Mouse (Mus musculus): ENCODE results near the gene Kank1.

Kank1 gene

DNA sequence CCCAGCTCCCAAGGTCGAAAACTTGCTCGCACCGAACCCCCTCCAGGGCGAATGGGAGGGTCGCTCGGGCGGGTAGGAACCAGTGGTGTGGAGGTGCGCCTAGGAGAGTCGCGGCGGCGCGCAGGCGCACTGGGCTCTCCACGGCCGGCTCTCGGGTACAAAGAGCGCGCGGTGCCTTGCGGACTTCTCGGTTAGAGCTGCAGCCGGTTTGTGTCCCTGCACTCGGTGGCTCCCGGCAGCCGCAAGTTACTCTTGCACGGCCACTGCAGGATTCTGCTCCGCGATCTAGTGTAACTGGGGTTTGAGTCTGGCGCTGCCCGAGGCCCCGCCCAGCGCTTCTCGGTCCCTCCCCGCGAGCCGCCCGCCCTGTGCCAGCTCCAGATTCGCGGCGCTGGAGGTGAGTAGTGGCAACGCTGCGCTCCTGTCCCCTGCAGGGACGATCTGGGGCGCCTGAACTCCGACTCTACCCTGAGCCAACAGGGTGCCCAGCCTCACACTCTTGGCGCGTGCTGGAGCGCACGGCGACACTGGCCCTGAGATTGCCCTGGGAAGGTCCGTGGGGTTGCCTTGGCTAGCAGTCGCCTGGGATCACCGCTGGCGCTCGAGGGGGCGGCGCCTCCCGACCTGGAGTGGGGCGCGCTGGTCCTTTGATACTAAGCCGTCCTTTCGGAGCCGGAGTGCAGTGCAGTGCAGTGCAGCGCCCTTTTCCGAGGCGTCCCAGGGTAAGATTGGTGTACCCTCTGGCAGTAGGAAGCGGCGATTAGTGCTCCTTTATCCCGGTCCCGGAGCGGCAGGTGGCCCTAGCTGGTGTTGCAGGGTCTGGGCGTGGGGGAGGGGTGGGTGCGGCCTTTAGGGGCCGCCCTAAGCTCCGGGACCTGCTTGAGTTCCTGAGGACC, at the start of gene Kank1:
Gene Kank1, plus strand, starts transcription at position 380 of the 896 bp plus-strand sequence.
- DNase-seq (ENCODE audit: low read depth, low spot score) = no peak

DNA sequence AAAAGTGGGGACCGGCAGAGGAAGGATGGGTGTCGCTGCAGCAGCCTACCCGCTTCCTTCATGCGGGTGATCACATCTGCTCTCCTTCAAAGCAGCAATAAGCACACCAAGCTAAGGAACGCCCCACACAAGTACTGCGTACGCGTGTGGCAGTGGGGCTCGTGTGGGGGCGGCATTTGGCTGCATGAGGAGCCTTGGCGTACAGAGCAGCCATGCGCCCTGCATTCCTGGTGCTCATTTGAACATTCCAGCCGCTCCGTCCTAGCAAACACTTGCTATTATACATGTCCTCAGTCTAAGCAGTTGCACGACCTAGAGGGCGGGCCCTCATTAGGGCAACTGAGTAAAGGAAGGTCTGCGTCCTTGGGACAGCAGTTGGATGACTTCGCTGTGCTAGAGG, 49.1 kb upstream of the Kank1 start:
- peak; percentile 9 for DNase-seq (ENCODE audit: low read depth, low spot score)

DNA sequence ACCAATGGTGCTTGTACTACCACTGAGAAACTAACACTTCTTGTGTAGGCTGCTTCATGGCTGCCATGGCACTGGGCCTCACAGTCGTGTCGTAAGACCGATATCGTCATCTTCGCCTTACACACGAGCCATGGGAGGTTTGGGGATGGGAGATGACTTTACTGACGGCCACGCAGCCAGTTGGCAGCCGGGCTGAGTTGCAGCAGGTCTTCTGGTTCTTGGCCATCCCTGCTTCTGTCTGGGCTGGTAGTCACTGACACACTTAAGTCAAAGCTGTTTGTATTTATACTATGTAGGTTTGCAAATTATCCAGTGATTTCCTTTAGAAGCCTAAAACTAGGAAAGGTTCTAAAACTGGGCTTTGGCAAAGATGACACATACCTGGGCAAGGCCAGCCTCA, 43.0 kb upstream of the Kank1 start:
- no peak for DNase-seq (ENCODE audit: low read depth, low spot score)

DNA sequence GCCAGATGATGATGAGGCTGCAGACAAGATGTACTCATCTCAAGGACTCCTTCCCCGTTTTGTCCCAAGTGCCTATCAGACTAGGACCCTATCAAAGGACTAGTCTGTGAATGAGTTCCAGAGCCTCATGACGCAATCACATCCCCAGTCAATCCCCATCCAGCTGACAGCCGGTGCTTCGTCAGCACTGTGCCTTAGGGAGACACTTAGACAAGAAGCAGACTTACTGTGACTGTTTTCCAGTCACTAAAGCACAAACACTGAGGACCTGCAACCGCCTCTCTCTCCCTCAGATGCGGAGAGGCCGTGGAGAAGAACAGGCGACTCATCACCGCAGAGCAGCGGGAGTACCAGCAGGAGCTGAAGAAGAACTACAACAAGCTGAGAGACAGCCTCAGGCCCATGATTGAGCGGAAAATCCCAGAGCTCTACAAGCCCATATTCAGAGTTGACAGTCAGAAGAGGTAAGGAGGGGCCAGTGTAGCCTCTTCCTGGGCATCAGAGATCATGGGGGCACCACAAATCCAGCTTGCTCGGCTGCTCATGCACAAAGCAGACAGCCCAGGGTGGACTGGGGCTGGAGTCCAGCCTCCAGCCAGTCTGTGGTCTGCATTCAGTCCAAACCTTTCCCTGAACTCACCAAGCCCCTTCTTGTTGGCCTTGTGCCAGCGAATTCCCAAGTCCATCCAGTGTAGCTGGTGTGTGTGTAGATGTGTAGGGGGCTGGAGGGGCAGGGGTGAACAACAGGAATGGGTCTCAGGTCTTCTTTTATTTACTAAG, 36.5 kb upstream of the Kank1 start:
- DNase-seq (ENCODE audit: low read depth, low spot score) = no peak

DNA sequence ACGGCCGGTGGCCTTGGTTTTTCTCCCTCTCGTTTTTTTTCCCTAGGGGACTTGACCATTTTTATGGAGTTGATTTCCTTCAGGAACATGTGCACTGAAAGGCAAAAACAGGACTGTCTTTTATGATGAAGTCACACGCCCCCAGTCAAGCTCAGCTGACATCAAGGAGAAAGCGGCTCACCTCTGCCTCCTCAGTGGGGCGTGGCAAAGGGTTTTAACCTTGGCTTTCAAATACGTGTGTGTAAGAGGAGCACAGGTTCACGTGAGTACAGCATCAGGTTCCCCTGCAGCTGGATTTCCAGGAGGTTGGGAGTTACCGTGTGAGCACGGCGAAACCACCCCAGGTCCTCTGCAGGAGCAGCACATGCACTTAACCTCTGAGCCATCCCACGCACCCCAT, 33.7 kb upstream of the Kank1 start:
- no peak for DNase-seq (ENCODE audit: low read depth, low spot score)

DNA sequence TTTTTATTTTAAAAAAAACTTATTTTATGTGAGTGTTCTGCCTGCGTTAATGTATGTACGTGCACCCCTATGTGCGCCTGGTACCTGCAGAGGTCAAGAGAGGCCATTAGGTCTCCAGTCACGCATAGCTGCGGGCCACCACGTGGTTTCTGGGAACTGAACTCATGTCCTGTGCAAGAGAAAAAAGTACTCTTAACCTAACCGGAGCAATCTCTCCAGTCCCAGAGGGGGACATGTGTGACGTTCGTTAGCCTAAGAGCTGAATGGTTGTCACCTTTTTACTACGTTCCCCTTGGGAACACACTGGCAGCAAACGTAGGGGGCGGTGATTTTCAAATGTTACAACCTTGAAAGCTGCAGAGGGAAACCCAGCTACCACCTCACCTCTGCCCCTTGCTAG, 29.8 kb upstream of the Kank1 start:
- no peak for DNase-seq (ENCODE audit: low read depth, low spot score)

DNA sequence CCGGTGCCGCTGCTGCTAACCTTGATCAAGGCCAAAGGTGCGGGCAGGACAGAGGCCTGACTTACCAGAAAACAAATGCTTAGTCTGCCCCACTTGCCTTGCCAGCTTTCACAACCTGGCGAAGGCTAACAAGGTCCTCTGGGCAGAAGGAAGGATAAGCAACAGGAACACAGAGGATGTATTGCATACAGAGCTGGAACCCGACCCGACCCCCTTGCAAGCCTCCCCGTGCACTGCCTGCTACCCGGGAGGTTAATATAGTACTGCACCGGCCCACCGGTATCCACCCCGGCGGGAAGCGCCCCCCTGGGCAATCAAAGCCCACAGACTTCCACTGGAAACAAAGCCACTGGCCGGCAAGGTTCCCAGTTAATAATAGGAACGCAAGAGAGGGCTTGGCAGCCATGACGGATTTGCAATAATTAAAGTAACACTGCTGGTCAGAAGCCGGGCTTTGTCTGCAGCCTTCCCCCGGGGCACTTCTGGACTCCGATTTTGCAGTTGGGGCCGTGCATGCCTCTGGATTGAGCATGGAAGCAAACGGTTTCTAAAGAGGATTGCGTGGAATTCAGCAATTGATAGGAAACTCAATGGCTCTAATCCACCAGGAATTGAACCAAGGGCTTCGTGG, 28.9 kb upstream of the Kank1 start:
- DNase-seq (ENCODE audit: low read depth, low spot score) = no peak

DNA sequence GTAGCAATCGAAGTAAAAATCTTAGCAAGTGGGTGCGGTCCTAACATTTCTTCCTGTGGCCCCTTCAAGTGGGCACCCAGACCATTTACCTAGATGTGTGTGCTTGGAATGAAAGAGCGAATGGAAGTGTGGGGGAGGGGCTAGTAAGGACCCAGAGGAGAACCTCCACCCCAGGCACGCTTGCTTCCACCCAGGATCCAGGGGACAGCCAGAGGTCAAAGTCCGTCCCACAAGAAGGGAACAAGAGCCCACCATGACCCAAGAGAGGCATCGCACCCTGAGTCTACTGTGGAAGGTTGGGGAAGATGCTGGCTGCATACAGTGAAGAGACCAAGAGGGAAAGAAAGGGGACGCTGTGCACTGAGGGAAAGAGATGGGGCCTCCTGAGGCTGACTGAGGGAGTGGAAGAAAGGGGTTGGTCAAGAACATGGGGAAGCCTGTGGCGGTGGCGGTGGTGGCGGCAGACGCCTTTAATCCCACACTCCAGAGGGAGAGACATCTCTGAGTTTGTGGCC, 28.1 kb upstream of the Kank1 start:
- DNase-seq (ENCODE audit: low read depth, low spot score) = no peak

DNA sequence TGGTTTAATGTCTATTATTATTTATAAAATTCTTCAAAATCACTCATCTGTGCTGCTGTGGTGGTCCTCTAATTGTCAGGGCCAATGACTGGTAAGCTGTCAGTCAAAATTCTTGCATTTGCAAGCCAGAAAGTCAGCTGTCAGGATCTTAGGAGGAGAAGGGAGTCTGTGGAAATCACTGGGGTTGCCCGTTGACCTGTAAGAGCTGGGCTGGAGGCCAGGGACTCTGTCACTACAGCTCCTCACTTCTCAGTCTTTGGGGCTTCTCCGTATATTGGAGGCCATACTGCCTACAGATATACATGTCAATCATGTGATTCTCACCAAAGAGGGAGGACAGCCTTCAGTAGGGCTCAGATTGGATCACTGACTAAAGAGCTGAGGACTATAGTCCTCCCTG, 16.2 kb upstream of the Kank1 start:
- no peak for DNase-seq (ENCODE audit: low read depth, low spot score)

DNA sequence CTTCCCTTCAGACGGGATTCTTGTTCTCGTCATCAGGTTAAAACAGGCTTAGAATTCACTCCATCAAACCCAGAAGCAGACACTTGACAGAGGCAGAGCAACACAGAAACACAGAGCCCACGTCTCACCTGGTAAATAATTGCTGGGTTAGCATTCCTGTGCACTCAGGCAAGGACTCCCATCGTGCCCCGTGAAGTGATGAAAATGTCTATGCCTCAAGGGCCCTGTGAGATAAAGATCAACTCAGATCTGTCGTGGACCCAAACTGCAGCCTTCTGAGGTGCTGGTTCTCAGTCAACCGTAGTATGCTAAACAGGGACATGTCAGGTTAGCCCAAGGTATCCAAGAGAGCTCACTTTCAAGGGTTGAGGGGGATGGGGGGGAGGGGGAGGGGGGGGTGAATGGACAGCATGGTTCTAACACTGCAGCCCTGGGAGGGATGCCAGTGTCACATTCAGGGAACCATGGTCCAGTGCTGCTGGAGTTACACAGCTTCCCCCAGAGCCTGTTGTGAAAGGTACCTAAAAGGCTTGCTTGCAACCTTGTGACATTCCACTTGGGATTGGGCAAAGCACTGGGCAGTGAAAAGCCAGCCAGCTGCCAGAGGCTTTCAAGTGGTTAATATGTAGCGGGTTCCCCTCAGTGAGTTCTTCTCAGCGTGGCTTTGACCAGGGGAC, 14.7 kb upstream of the Kank1 start:
- no peak for DNase-seq (ENCODE audit: low read depth, low spot score)

DNA sequence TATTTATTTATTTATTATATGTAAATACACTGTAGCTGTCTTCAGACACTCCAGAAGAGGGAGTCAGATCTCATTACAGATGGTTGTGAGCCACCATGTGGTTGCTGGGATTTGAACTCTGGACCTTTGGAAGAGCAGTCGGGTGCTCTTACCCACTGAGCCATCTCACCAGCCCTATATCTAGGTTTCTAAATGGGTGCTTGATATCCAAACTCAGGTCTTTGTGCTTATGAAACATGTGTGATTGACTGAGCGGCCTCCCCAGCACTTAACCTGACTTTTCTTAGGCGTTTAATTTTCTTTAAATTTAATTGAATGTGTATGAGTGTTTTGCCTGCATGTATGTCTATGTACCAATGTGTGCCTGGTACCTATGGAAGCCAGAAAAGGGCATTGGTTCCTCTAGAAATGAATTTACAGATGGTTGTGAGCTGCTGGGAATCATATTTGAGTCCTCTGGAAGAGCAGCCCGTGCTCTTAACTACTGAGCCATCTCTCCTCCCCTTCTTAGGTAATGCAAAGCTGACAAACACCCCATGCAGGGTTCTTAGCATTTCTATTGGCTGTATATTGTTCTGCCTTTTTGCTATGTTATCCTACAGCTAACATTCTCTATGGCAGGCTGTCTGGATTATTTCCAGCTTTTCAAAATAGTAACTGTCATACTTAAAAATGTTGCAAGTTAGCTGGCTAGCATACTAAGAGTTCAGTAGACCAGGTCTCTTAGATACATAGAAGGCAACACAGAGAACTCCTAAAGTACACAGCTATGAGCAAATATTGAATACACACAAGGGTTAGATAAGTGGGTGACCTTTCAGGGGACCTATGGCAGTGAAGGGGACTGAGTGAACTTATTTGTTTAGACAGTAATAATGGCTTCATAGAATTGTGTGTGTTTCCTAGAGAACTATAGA, 6.5 kb upstream of the Kank1 start:
- DNase-seq (ENCODE audit: low read depth, low spot score) = no peak

DNA sequence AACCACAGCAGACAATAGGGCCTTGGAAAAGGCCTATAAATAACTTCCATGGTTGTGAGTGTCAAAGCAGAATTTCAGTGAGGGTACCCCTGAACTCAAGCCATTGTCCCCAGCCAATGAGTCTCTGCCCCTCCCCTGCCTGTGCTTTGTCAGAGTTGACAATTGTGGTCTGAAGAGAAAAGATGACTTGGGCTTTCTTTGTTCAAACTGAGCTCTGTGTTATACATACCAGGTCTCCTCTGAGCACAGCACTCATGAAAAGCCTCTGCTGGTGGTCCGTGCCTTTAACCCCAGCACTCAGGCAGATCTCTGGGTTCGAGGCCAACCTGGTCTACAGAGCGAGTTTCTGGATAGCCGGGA, 5.8 kb upstream of the Kank1 start:
- DNase-seq (ENCODE audit: low read depth, low spot score) = no peak

DNA sequence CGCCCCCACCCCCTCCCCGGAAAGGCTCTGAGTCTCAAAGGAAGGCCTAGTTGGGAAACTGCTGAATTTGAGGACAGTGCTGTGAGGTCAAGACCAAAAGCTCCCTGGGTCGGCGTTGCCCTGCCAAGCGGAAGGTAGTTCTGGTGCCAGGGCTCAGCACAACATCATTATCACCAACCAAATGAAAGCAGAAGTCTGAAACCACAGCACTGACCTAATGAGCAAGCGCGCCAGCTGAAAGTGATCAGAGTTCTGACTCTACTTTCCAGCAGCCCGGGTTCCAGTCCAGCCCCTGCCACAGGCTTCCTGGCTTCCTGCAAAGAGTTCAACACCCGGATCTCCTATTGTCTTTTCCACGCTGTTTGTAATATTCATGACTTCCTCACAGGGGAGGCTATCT, 4.7 kb upstream of the Kank1 start:
- DNase-seq (ENCODE audit: low read depth, low spot score) = no peak

DNA sequence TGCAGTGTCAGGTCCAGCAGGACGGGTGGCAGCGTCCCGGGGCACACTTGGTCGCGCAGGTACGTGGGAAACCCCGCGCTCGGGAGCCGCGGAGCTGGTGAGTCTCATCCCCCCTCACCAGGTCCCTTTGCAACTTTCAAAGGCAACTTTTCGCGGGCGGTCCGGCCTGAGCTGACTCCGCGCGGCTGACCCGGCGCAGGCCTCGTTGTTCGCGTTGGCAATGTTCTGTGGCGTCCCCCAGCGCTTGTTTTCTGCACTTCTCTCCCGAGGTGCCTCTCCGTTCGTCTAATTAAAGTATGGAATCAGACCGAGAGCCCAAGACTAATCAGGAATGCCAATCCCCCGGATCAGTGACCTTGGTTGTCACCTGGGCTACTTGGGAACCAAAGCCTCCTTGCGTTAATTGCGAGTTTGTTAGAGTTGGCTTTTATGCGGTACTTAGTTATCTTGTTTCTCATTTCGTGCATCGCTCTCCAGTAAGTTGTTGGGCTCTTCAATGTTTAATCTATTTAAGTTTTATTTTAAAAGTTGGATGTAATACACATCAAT, 791 bp downstream of the Kank1 start:
- no peak for DNase-seq (ENCODE audit: low read depth, low spot score)

DNA sequence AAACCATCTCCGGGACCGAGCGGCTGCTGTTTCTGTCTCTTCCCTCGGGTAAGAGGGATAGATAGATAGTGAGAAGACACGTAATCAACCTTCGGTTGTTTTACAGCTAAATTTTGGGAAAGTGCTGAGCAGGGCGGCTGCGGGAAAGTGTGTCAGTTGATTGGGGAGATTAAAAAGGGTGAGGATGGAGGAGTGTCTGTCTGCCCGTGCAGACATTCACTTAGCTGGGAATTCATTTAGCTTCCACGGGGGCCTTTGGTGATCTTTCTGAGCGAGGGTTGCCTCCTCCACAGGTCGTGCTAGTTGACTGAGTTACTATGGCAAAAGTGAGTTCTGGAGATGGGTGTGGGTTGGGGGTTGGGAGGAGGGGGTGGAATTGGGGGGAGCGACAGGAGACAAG, 1.3 kb downstream of the Kank1 start:
- DNase-seq (ENCODE audit: low read depth, low spot score) = no peak

DNA sequence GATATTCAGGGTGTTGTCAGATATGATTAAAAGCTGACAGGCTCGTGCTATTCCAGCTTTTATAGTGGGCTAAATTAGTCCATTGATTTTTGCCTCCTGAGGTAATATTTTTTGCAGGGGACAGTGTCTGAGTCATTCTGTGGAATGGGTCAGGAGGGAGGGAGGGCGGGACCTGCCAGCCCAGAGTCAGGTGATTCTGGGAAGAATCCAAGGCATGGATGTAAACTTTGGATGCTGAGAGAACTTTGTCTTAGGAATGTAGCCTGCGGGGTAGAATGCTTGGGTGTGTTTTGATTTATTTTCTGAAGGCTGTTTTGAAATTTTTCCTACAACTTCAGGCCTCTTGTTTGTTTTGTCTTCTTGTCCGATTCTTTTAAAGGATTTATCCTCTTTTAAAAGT, 6.8 kb downstream of the Kank1 start:
- no peak for DNase-seq (ENCODE audit: low read depth, low spot score)

DNA sequence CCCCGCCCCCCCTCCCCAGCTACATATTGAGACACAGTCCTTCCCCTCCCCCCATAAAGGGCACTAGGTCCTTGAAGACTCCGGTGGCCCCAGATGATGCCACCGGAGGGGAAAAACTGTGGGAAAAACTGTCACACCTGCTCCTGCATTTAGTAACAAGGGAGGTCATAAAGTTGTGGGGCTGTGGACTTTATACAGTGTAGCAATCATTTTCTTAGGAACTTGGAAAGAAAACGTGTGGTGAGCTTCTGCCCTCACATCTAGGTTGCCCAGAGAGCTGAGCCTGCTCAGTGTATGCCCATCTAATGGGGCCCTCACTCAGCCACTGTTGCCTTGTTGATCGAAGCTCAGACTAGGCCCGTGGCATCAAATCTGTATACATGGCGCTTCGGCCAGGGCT, 9.3 kb downstream of the Kank1 start:
- DNase-seq (ENCODE audit: low read depth, low spot score) = no peak

DNA sequence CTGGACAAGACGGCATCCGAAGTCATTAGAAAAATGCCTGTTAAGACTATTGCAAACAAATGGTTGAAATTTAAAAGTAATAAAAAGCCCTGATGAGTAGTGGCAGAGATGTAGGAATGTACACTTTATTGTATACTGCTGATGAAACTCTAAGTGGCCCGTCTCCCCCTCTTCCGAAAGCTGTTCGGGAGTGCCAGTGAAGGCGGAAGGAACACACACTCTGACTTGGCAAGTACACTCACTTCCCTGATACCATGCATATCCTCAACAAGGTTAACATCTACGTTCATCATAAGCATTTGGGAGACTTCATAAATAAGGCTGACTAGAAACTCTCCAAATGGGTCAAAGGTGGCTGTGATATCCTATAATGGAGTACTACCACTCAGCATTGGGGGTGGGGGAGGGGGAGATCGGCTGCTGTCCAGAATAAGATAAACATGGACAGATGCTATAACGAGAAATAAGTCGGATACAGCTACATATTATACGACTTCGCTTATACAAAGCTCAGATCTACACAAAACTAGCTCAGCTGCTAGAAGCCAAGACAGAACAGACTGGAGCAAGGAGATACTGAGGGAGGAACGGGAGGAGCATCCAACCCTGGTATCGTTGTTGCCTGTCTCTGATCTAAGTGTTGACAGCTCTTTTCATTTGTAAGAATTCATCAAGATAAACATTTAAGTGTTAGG, 11.2 kb downstream of the Kank1 start:
- DNase-seq (ENCODE audit: low read depth, low spot score) = no peak

DNA sequence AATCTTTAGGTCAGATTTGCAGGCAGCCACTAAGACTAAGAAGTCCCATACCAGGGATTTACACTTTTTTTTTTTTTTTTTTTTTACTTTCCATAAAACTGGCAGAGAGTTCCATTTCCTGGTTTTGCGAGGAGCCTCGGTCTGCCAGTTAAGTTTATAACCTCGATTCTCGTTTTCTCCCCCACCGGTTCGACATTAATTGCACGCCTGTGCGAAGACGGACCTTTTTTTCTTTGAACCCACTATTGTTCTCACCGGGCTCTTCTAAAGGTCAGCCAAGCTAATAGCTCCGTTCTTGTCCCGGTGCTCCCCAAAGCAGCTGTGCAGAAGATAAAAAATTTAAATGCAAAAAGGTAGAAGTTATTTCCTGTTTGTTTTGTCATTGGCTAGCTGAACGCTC, 12.5 kb downstream of the Kank1 start:
- DNase-seq (ENCODE audit: low read depth, low spot score) = no peak

DNA sequence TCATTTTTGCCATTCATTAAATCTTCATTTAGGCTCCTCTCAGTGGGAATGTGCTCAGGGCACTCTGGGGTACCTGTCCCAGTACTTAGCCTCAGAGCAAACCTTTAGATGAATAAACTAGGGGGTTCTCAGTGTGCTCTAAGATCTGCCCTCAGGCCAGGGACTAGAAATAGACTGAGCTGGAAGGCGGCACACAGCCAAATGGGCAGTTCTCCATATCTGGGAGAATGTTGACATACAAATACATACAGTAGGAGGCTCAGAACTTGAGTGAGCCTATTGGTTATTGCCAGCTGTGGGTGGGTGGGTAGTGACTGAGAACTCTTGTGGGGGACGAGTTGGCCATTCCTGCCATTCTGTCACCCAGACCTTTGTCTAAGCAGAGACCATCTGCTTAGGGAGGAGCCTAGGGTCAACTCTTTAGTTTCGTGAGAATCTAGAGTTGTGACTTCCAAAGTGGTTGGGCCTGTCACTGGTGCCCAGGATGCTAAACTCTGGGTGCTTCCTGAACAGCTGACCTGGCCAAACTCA, 14.9 kb downstream of the Kank1 start:
- no peak for DNase-seq (ENCODE audit: low read depth, low spot score)

Data from telencephalon, adult 2 months (tissue).